Mouse (Mus musculus): ENCODE measurements around the gene Rtbdn. TPM values are rescaled to one million over a fixed set of nuclear protein-coding genes. Genes with fewer than 3 reads are reported as not detected.

Rtbdn gene
- polyA plus RNA-seq, 1 experiment = not detected

DNA sequence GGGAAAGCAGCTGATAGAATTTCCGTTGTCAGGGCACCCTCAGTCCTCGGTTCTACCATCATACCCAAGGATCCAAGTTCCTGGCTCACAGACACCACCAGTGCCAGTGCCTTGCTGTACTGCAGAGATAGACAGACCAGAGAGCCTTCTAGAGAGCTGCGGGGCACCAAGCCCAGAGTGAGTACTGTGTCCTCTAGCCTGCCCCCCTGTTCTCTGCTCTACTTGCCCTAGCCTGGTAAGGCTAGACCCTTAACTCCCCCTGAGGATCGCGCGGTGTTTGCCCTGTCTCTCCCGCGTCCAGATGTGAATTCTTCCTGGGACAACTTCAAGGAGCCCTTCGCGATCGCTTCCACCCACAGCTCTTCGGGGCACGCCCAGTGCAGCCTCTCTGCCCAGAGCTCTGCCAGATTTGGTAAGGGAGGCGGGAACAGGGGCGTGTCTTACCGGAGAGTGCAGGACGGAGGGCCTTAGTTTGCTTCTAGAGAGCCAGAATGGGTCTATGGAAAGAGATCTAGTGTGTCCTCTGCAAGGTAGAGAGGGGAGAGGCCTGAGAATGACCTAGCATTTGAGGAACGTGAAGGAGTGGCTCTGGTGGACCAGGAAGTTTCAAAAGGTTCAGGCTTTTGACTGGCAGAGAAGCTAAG lies 5.9 kb downstream of the Rtbdn start:
- Histone ChIP-seq H3K4me3 (ENCODE audit: extremely low read depth, insufficient read depth, insufficient read length) (no peak overlapping the region), H3K36me3 (ENCODE audit: control insufficient read depth, insufficient read depth, low read length) (no peaks in the 10 kb centered on the region), H3K27ac (ENCODE audit: insufficient read depth, low read length) (no peak overlapping the region), H3K27me3 (ENCODE audit: control insufficient read depth, insufficient read depth, low read length) (peaks cover 8% of the 10 kb centered on the region), H3K4me1 (ENCODE audit: control insufficient read depth, insufficient read depth, insufficient read length) (peaks cover 4% of the 10 kb centered on the region)
- 8% methylated on average over 18 of the region's 18 CpGs for WGBS
- no peak for DNase-seq (ENCODE audit: low read depth in 1 of 2, low spot score in 2 of 2)
- TF ChIP-seq POLR2A (IDR thresholded peaks at IDR 0.05; ENCODE audit: low read depth, low read length) (no peak), CTCF (IDR thresholded peaks at IDR 0.05; ENCODE audit: extremely low read depth, insufficient read depth, insufficient read length, insufficient replicate concordance) (no peak)

DNA sequence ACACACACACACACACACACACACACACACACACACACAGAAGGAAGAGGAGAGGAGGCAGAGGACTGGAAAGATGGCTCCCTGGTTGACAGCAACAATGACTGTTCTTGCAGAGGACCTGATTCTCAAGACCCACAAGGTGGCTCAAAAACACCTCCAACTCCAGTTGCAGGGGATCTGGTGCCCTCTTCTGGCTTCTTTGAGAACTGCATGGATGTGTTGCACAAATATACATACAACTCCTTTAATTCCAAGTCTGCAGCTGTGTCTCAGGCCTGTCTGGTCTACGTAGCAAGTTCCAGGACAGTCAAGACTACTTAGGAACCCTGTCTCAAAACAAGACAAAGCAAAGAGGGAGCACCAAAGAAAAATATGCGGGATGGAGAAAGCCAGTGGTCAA lies 10.0 kb downstream of the Rtbdn start:
- peaks cover 4% of the 10 kb centered on the region; the same call in 1 of the 2 replicates for H3K27me3 ChIP-seq (ENCODE audit: control insufficient read depth, insufficient read depth, low read length)
- DNase-seq (ENCODE audit: low read depth in 1 of 2, low spot score in 2 of 2) = peak; percentile 51 to 60
- TF ChIP-seq CTCF (IDR thresholded peaks at IDR 0.05; ENCODE audit: extremely low read depth, insufficient read depth, insufficient read length, insufficient replicate concordance) (peak; percentile 69; the same call in 1 of the 2 replicates), POLR2A (IDR thresholded peaks at IDR 0.05; ENCODE audit: low read depth, low read length) (no peak)
- H3K36me3 ChIP-seq (ENCODE audit: control insufficient read depth, insufficient read depth, low read length) = peaks cover 2% of the 10 kb centered on the region; the same call in 1 of the 2 replicates
- peaks cover 4% of the 10 kb centered on the region for H3K4me1 ChIP-seq (ENCODE audit: control insufficient read depth, insufficient read depth, insufficient read length)
- no peak overlapping the region for H3K27ac ChIP-seq (ENCODE audit: insufficient read depth, low read length)
- no peak overlapping the region for H3K4me3 ChIP-seq (ENCODE audit: extremely low read depth, insufficient read depth, insufficient read length)
- 58% methylated on average over 2 of the region's 2 CpGs for WGBS

DNA sequence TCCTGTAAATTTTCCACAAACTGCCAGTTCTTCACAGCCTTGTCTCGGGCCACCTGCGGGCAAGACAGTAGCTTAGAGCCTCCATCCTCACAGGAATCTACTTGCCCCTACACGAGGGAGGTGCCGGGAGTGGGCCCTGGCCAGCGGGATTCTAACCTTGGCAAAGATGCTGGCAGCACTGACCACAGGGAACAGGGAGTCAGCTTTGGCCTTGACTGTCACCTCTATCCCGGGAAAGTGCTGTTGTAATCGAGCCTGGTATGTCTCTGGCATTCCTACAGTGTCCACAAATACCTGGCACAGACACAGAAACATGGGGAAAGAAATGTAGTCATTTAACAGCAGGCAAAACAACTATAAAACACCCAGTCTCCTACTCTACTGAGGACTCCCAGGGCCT lies 13.0 kb downstream of the Rtbdn start:
- H3K4me1 ChIP-seq (ENCODE audit: control insufficient read depth, insufficient read depth, insufficient read length) = no peaks in the 10 kb centered on the region
- 93% methylated on average over 7 of the region's 7 CpGs for WGBS
- H3K27me3 ChIP-seq (ENCODE audit: control insufficient read depth, insufficient read depth, low read length) = no peaks in the 10 kb centered on the region
- H3K27ac ChIP-seq (ENCODE audit: insufficient read depth, low read length) = no peak overlapping the region
- no peak for DNase-seq (ENCODE audit: low read depth in 1 of 2, low spot score in 2 of 2)
- TF ChIP-seq CTCF (IDR thresholded peaks at IDR 0.05; ENCODE audit: extremely low read depth, insufficient read depth, insufficient read length, insufficient replicate concordance) (no peak), POLR2A (IDR thresholded peaks at IDR 0.05; ENCODE audit: low read depth, low read length) (no peak)
- H3K36me3 ChIP-seq (ENCODE audit: control insufficient read depth, insufficient read depth, low read length) = peaks cover 2% of the 10 kb centered on the region; the same call in 1 of the 2 replicates
- no peak overlapping the region for H3K4me3 ChIP-seq (ENCODE audit: extremely low read depth, insufficient read depth, insufficient read length)

DNA sequence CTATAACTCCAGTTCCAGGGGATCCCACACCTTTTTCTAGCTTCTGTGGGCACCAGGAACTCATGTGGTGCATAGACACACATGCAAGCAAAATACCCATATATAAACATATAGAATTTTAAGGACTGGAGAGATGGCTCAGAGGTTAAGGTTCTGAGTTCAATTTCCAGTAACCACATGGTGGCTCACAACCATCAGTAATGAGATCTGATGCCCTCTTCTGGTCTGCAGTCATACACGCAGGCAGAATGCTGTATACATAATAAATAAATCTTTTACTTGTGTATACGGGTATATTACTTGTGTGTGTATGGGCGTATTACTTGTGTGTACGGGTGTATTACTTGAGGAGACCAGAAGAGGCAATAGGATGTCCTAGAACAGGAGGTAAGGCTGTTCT lies 17.2 kb downstream of the Rtbdn start:
- TF ChIP-seq CTCF (IDR thresholded peaks at IDR 0.05; ENCODE audit: extremely low read depth, insufficient read depth, insufficient read length, insufficient replicate concordance) = no peak
- no peak for TF ChIP-seq POLR2A (IDR thresholded peaks at IDR 0.05; ENCODE audit: low read depth, low read length)

DNA sequence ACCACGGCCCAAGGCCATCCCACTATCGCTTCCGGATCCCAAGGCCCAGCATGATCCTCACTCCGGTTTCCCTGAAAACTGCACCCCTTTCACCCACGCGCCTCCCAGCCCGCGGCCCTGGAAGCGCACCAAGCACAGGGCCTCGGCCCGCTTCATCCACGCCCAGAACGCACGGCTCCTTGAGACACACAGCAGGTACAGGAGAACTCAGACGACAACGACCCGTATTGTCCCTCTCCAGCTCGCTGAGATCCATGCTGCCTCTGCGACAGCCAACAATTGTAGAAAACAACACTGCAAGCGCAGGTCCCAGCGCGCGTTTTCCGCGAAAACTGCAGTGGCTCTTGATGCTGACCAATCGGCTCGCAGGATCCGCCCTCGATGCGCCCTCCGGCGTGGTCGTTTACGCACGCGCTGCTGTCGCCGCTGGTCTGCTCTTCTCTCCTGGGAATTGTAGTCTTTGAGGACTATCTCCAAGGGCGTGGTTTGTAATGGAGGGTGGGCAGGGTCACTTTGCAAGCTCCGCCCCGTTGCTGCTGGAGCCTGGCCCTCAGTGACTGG lies 19.0 kb downstream of the Rtbdn start:
- Histone ChIP-seq H3K36me3 (ENCODE audit: control insufficient read depth, insufficient read depth, low read length) (peaks cover 2% of the 10 kb centered on the region; the same call in 1 of the 2 replicates), H3K27ac (ENCODE audit: insufficient read depth, low read length) (peak overlapping the region; percentile 34; the same call in 1 of the 2 replicates), H3K27me3 (ENCODE audit: control insufficient read depth, insufficient read depth, low read length) (no peaks in the 10 kb centered on the region), H3K4me3 (ENCODE audit: extremely low read depth, insufficient read depth, insufficient read length) (peak overlapping the region; percentile 79), H3K4me1 (ENCODE audit: control insufficient read depth, insufficient read depth, insufficient read length) (peaks cover 23% of the 10 kb centered on the region; the same call in 1 of the 2 replicates)
- peak; percentile 89 to 90 for DNase-seq (ENCODE audit: low read depth in 1 of 2, low spot score in 2 of 2)
- WGBS = under 1% methylated on average over 41 of the region's 41 CpGs
- TF ChIP-seq POLR2A (IDR thresholded peaks at IDR 0.05; ENCODE audit: low read depth, low read length) = no peak; the same call in 1 of the 2 replicates
- TF ChIP-seq CTCF (IDR thresholded peaks at IDR 0.05; ENCODE audit: extremely low read depth, insufficient read depth, insufficient read length, insufficient replicate concordance) = no peak

More for the DNA sequence above, 17.2 kb downstream of the Rtbdn start:
- no peak for DNase-seq (ENCODE audit: low read depth in 1 of 2, low spot score in 2 of 2)
- peaks cover 17% of the 10 kb centered on the region; the same call in 1 of the 2 replicates for H3K4me1 ChIP-seq (ENCODE audit: control insufficient read depth, insufficient read depth, insufficient read length)
- 84% methylated on average over 4 of the region's 4 CpGs for WGBS
- no peak overlapping the region for H3K27ac ChIP-seq (ENCODE audit: insufficient read depth, low read length)
- peaks cover 2% of the 10 kb centered on the region; the same call in 1 of the 2 replicates for H3K36me3 ChIP-seq (ENCODE audit: control insufficient read depth, insufficient read depth, low read length)
- H3K4me3 ChIP-seq (ENCODE audit: extremely low read depth, insufficient read depth, insufficient read length) = no peak overlapping the region
- no peaks in the 10 kb centered on the region for H3K27me3 ChIP-seq (ENCODE audit: control insufficient read depth, insufficient read depth, low read length)

DNA sequence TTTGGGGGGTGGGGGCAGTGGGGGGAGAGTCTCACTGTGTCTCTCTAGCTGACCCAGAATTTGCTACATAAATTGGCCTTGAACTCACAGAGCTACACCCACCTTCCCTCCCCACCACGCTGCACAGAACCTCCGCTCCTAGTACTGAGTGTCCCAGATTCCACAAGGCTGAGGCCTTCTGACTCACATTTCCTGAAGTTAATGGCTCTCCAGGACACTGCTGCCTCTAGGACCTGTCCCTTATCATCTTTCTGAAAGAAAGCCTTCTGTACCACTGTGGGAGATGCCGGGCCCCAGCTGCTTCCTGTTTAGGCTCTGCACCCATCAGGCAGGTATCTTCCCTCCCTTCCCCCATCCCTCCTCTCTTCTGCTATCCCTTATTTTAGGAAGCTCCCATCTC lies 19.8 kb downstream of the Rtbdn start:
- H3K36me3 ChIP-seq (ENCODE audit: control insufficient read depth, insufficient read depth, low read length) = no peaks in the 10 kb centered on the region
- H3K4me3 ChIP-seq (ENCODE audit: extremely low read depth, insufficient read depth, insufficient read length) = no peak overlapping the region
- peaks cover 23% of the 10 kb centered on the region; the same call in 1 of the 2 replicates for H3K4me1 ChIP-seq (ENCODE audit: control insufficient read depth, insufficient read depth, insufficient read length)
- TF ChIP-seq CTCF (IDR thresholded peaks at IDR 0.05; ENCODE audit: extremely low read depth, insufficient read depth, insufficient read length, insufficient replicate concordance) (no peak), POLR2A (IDR thresholded peaks at IDR 0.05; ENCODE audit: low read depth, low read length) (no peak)
- 0 out of 2 replicates have a peak overlapping the region, but pooled peaks have one; percentile 0 for H3K27ac ChIP-seq (ENCODE audit: insufficient read depth, low read length)
- DNase-seq (ENCODE audit: low read depth in 1 of 2, low spot score in 2 of 2) = no peak
- WGBS = 54% methylated on average over 3 of the region's 3 CpGs
- no peaks in the 10 kb centered on the region for H3K27me3 ChIP-seq (ENCODE audit: control insufficient read depth, insufficient read depth, low read length)

All from spleen, adult 2 months (tissue).